Mouse (Mus musculus) limb, embryonic 11.5 days (tissue): ENCODE measurements at regions not wholly inside any gene's neighbourhood (a gene's known extent, or its start where the extent isn't known, plus 50 kb on each side); places are given as distances from the start of the nearest gene placed in this dataset.

Experiments used
- ATAC-seq: fragments of 200-750 bp; cut with Nextera tagmentation; 2 replicates; pipeline ENCODE4 v1.8.0; 2017; ENCODE audit warnings: low read depth; ENCODE audit not compliant: insufficient number of reproducible peaks, low FRiP score, low TSS enrichment
- DNase-seq: peaks from one replicate; pipeline ENCODE4 v3.0.0-alpha.2; 2015; ENCODE audit warnings: low spot score
- H3K27ac ChIP-seq: fragments of 300-500 bp; sonication (generic); replicated peaks from 2 replicates; pipeline ENCODE4 v1.5.1; 2014; ENCODE audit warnings: low read depth, mild to moderate bottlenecking, low read length
- H3K27me3 ChIP-seq: fragments of 300-500 bp; sonication (generic); 2 replicates; pipeline ENCODE4 v1.6.1; 2014; ENCODE audit warnings: mild to moderate bottlenecking, low read length, mixed read lengths; ENCODE audit not compliant: control insufficient read depth, insufficient read depth
- H3K36me3 ChIP-seq: fragments of 300-500 bp; sonication (generic); 2 replicates; pipeline ENCODE4 v1.6.1; 2014; ENCODE audit warnings: mild to moderate bottlenecking, low read length, moderate library complexity, mixed read lengths; ENCODE audit not compliant: control insufficient read depth, insufficient read depth
- H3K4me1 ChIP-seq: fragments of 300-500 bp; sonication (generic); 2 replicates; pipeline ENCODE4 v1.6.1; 2014; ENCODE audit warnings: low read length, mixed read lengths; ENCODE audit not compliant: control insufficient read depth, insufficient read depth
- H3K4me2 ChIP-seq: fragments of 300-500 bp; sonication (generic); 2 replicates; pipeline ENCODE4 v1.6.1; 2014; ENCODE audit warnings: low read depth, mild to moderate bottlenecking, moderate library complexity; ENCODE audit not compliant: severe bottlenecking
- H3K4me3 ChIP-seq: fragments of 300-500 bp; sonication (generic); 2 replicates; pipeline ENCODE4 v1.5.1; 2014; ENCODE audit warnings: low read depth, low read length
- H3K9ac ChIP-seq: fragments of 300-500 bp; sonication (generic); 2 replicates; pipeline ENCODE4 v1.6.1; 2014; ENCODE audit warnings: mild to moderate bottlenecking, low read length
- H3K9me3 ChIP-seq: fragments of 300-500 bp; sonication (generic); 2 replicates; pipeline ENCODE4 v1.6.1; 2016; ENCODE audit warnings: low read length; ENCODE audit not compliant: control insufficient read depth
- WGBS: fragments of 180-500 bp; shearing (Covaris S2); extraction: QIAGEN DNeasy Blood & Tissue Kit; methylation state at CpG from one replicate; pipeline ENCODE4 v1.1.7; 2014; 5-methylcytosine and 5-hydroxymethylcytosine counted together

DNA sequence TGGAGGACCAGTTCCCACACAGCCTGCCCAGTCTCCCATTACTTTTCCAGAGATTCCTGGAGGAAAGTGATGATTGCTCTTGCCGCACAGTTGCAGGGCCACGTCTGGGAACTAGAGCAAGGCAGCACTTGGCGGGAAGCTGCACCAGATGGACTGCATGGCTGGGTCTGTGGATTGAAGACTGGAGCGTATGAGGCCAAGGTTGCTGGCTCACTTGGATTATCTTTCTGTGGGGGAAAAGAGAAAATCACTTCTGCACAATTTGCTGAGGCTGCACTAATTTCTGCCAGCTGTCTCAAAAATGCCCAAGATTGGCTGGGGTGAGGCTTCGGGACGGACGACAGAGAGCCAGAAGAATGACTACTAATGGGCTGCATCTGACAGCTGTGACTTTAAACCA, 193.2 kb downstream of the Actr3 start:
- H3K9ac ChIP-seq: no peak overlapping the region
- no peaks in the 10 kb centered on the region for H3K9me3 ChIP-seq
- ATAC-seq: no peak
- no peak overlapping the region for H3K27ac ChIP-seq
- H3K4me2 ChIP-seq: no peak overlapping the region
- DNase-seq: no peak
- no peaks in the 10 kb centered on the region for H3K4me1 ChIP-seq
- no peak overlapping the region for H3K4me3 ChIP-seq
- WGBS: 90% methylated on average over 7 of the region's 7 CpGs
- no peaks in the 10 kb centered on the region for H3K27me3 ChIP-seq
- H3K36me3 ChIP-seq: no peaks in the 10 kb centered on the region

DNA sequence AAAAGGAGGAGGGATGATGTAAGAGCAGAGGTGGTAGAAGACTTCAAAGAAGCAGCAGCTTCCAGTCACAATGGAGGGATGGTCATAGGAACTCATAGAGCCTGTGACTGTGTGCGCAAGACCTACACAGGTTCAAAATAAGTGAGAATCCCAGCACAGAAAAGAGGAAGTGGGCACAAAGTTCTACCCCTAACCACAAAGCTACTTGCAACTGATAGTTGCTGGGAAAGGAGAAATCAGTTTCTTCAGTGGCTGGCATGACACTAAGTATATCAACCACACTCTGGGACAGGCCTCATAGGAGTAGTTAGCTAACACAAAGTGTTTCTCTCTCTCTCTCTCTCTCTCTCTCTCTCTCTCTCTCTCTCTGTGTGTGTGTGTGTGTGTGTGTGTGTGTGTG, 193.8 kb downstream of the Actr3 start:
- no peak overlapping the region for H3K4me3 ChIP-seq
- H3K36me3 ChIP-seq: no peaks in the 10 kb centered on the region
- H3K4me2 ChIP-seq: no peak overlapping the region
- H3K9me3 ChIP-seq: no peaks in the 10 kb centered on the region
- WGBS: 96% methylated on average over 1 of the region's 1 CpGs
- no peak for DNase-seq
- H3K4me1 ChIP-seq: no peaks in the 10 kb centered on the region
- H3K27ac ChIP-seq: no peak overlapping the region
- ATAC-seq: no peak
- H3K27me3 ChIP-seq: no peaks in the 10 kb centered on the region
- no peak overlapping the region for H3K9ac ChIP-seq

DNA sequence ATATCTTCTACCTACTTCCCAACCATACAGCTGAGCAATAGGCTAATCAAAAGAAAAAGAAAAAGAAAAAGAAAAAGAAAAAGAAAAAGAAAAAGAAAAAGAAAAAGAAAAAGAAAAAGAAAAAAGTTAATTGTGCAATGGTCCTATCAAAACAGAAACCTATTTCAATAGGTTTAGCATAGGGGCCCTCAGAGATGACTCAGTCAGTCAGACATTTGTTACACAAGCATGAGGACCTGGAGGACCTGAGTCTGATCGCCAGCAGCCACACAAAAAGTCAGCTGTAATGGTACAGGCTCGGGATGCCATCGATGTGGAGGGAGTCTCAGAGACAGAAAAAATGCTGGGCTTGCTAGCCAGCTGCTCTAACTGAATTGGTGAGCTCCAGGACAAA, 197.9 kb downstream of the Actr3 start:
- Histone ChIP-seq H3K4me3 (no peak overlapping the region), H3K4me1 (no peaks in the 10 kb centered on the region), H3K36me3 (no peaks in the 10 kb centered on the region), H3K27me3 (no peaks in the 10 kb centered on the region), H3K9me3 (no peaks in the 10 kb centered on the region), H3K4me2 (no peak overlapping the region), H3K27ac (no peak overlapping the region), H3K9ac (no peak overlapping the region)
- no peak for DNase-seq
- ATAC-seq: no peak
- 85% methylated on average over 3 of the region's 3 CpGs for WGBS

DNA sequence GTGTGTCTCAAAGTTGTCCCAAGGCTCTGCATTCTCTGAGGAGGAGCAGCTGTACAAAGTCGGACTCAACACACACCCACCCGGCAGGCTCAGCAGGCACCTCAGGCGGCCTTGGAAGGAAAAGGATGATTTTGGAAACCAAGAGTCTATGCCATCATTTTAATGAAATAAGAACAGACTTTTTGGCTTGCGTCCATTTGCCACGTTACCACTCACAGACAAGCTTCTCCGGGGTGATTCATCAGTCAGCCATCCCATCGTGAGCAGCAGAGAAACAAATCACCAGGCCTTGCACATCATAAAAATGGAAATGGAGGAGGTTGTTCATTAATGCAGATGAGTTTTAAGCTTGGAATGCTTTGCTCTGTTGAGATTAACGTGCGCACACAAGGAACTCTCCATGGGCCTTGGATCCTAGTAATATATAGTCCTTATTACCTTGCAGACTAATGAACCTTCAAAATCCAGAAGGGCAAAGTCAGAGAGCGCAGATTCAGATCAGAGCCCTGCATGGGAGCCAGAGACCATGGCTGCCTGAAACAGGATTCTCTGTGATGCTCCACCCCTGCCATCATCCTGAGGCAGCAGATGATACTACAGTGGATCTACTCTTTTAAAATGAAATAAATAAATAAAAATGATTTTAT, 198.5 kb downstream of the Actr3 start:
- Histone ChIP-seq H3K9ac (no peak overlapping the region), H3K4me2 (no peak overlapping the region), H3K4me3 (no peak overlapping the region), H3K4me1 (no peaks in the 10 kb centered on the region), H3K27me3 (no peaks in the 10 kb centered on the region), H3K27ac (no peak overlapping the region), H3K9me3 (no peaks in the 10 kb centered on the region), H3K36me3 (no peaks in the 10 kb centered on the region)
- 90% methylated on average over 10 of the region's 10 CpGs for WGBS
- no peak for ATAC-seq
- DNase-seq: no peak

DNA sequence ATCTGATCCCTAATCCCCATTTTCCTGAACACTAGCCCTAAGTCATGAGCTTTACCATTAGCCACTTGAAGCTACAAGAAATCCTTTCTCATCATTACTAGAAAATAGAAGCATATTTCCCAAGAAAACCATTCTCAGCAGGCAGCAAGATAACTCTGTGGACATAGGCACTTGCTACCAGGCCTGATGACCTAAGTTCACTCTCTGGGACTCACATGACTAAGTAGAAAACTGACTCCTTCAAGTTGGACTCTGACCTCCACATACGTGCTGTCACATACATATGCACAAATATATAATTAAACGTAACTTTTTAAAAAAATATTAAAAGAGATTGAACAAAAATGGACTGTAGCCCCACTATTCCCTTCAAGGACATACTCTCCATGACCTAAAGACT, 200.8 kb downstream of the Actr3 start:
- H3K36me3 ChIP-seq: no peaks in the 10 kb centered on the region
- H3K4me2 ChIP-seq: no peak overlapping the region
- no peaks in the 10 kb centered on the region for H3K9me3 ChIP-seq
- no peak for DNase-seq
- no peak overlapping the region for H3K9ac ChIP-seq
- no peaks in the 10 kb centered on the region for H3K27me3 ChIP-seq
- no peak overlapping the region for H3K4me3 ChIP-seq
- no peak overlapping the region for H3K27ac ChIP-seq
- ATAC-seq: no peak
- 82% methylated on average over 2 of the region's 2 CpGs for WGBS
- no peaks in the 10 kb centered on the region for H3K4me1 ChIP-seq

DNA sequence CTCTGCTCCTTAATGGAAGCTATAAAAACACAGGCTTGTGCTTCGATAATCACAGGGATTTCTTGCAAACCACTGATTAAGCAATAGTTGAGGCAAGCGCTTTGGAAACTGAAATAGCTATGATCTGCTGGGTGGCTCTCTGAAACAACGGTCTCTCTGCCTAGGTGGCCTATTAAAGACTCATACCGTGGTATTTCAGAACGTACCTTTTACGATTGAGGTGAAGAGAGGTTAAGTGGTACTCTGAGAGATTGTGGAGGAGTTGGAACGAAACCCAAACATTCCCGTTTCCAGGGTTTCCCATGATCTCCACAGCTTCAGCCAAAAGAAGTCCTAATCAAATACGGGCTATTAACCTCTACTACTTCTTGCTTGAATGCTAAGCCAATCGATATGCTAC, 212.2 kb downstream of the Actr3 start:
- 65% methylated on average over 10 of the region's 10 CpGs for WGBS
- no peak overlapping the region for H3K9ac ChIP-seq
- no peak overlapping the region for H3K4me2 ChIP-seq
- H3K27ac ChIP-seq: no peak overlapping the region
- ATAC-seq: no peak
- H3K36me3 ChIP-seq: no peaks in the 10 kb centered on the region
- H3K4me1 ChIP-seq: no peaks in the 10 kb centered on the region
- H3K27me3 ChIP-seq: no peaks in the 10 kb centered on the region
- no peaks in the 10 kb centered on the region for H3K9me3 ChIP-seq
- no peak for DNase-seq
- H3K4me3 ChIP-seq: no peak overlapping the region

DNA sequence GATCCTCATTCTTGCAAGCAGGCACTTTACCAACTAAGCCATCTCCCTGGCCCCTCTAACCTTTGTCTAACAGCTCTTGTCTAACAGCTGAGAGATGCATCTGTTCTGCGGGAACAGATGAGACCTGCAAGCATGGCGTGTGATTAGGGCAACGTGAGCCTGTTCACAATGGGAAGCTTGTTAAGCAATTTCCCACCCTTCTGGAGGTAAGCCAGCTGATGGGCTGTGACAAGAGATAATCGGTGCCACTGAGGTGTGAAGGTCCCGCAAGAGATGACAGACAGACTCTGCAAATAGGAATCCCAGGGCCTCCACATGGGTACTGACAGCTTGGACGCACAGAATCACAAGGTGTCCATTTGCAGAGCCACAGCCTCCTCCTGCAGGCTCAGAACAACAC, 219.3 kb downstream of the Actr3 start:
- H3K36me3 ChIP-seq: no peaks in the 10 kb centered on the region
- H3K9ac ChIP-seq: no peak overlapping the region
- H3K4me2 ChIP-seq: no peak overlapping the region
- no peaks in the 10 kb centered on the region for H3K27me3 ChIP-seq
- ATAC-seq: no peak
- no peaks in the 10 kb centered on the region for H3K4me1 ChIP-seq
- no peak overlapping the region for H3K4me3 ChIP-seq
- no peak for DNase-seq
- no peak overlapping the region for H3K27ac ChIP-seq
- H3K9me3 ChIP-seq: no peaks in the 10 kb centered on the region
- 79% methylated on average over 6 of the region's 6 CpGs for WGBS

DNA sequence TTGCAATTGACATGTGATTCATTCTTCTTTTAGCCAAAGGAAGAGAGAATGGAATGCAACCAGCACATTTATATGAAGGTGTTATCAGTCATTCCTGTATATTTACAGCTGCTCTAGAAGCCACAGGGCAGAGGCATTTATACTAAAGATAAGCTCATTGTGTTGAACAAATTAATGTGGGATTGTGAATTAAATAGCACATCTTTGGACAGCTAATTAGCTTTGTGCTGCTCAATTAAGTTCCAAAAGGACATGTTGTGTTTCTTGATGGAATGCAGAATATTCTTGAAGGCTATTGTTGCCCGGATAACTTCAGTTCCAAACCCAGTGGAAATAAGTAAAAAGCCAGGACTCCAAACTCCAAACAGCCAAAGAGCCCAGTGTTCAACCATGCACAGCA, 248.4 kb downstream of the Actr3 start:
- Histone ChIP-seq H3K9me3 (no peaks in the 10 kb centered on the region), H3K4me1 (no peaks in the 10 kb centered on the region), H3K27ac (no peak overlapping the region), H3K9ac (no peak overlapping the region), H3K36me3 (no peaks in the 10 kb centered on the region), H3K27me3 (no peaks in the 10 kb centered on the region), H3K4me3 (no peak overlapping the region), H3K4me2 (no peak overlapping the region)
- ATAC-seq (no peak), DNase-seq (no peak)
- WGBS: 97% methylated on average over 1 of the region's 1 CpGs
